Mouse (Mus musculus) liver, adult 2 months (tissue): Measurements from ENCODE around the gene Ush1g.
A peak's percentile ranks its signal among the peaks of the same experiment; 100 is the strongest.

Experiments
- CTCF ChIP-seq: fragments of 200-500 bp; IDR thresholded peaks from 2 replicates; pipeline ENCODE4 v1.5.1; 2011; ENCODE audit warnings: low read depth, low read length, control low read depth
- POLR2A ChIP-seq: fragments of 200-500 bp; IDR thresholded peaks from 2 replicates; pipeline ENCODE4 v1.6.1; 2011; ENCODE audit warnings: low read length, control low read depth; ENCODE audit not compliant: insufficient read depth; ENCODE audit errors: extremely low read depth

GRCm38 (mm10) chr11:115300745-115301144 lies 21.1 kb downstream of the Ush1g start:
- TF ChIP-seq CTCF: 0 out of 2 replicates have a peak, but pooled peaks have one; percentile 3
- no peak for TF ChIP-seq POLR2A
